Mouse (Mus musculus): ENCODE results near the gene Anks6. TPM values are rescaled to one million over a fixed set of nuclear protein-coding genes. Genes with fewer than 3 reads are reported as not detected.
"Not testable (repeated sequence)": the region's sequence is repeated elsewhere in the genome, so short reads cannot be mapped to it uniquely, and the experiment has no call there.

The Anks6 gene
- polyA plus RNA-seq, 1 experiment from 2014 or later, result 1.1 TPM

GRCm38 (mm10) chr4:47079997-47080646, 22.9 kb upstream of the Anks6 start:
- H3K9me3 ChIP-seq (ENCODE audit: control insufficient read depth, low read length), result no peaks in the 10 kb centered on the region
- no peak for ATAC-seq
- WGBS, result 87% methylated on average over 17 of the region's 17 CpGs

GRCm38 (mm10) chr4:47075054-47075453, 17.8 kb upstream of the Anks6 start:
- Histone ChIP-seq H3K36me3 (ENCODE audit: control insufficient read depth, insufficient read depth, low read length) (no peaks in the 10 kb centered on the region), H3K4me1 (ENCODE audit: control insufficient read depth, insufficient read depth, low read length) (0 out of 2 replicates have a peak, but pooled peaks cover 3% of the 10 kb centered on the region), H3K4me2 (ENCODE audit: low read depth, low read length) (no peak overlapping the region), H3K4me3 (ENCODE audit: low read length) (no peak overlapping the region), H3K9me3 (ENCODE audit: control insufficient read depth, low read length) (no peaks in the 10 kb centered on the region), H3K9ac (ENCODE audit: low read depth, low read length) (no peak overlapping the region), H3K27me3 (replicated peaks; ENCODE audit: control insufficient read depth, insufficient read depth, low read length) (no peaks in the 10 kb centered on the region), H3K27ac (ENCODE audit: low read length) (no peak overlapping the region)
- ATAC-seq, result peak; percentile 53
- 33% methylated on average over 2 of the region's 2 CpGs for WGBS

More at GRCm38 (mm10) chr4:47079997-47080646, 22.9 kb upstream of the Anks6 start:
- Histone ChIP-seq H3K9ac (ENCODE audit: low read depth, low read length) (no peak overlapping the region), H3K4me1 (ENCODE audit: control insufficient read depth, insufficient read depth, low read length) (0 out of 2 replicates have a peak, but pooled peaks cover 3% of the 10 kb centered on the region), H3K4me3 (ENCODE audit: low read length) (no peak overlapping the region), H3K27me3 (replicated peaks; ENCODE audit: control insufficient read depth, insufficient read depth, low read length) (no peaks in the 10 kb centered on the region), H3K36me3 (ENCODE audit: control insufficient read depth, insufficient read depth, low read length) (no peaks in the 10 kb centered on the region), H3K27ac (ENCODE audit: low read length) (no peak overlapping the region; the same call in 1 of the 2 replicates), H3K4me2 (ENCODE audit: low read depth, low read length) (no peak overlapping the region)

- H3K4me1 ChIP-seq (ENCODE audit: control insufficient read depth, insufficient read depth, low read length), result peaks cover 8% of the 10 kb centered on the region
- H3K36me3 ChIP-seq (ENCODE audit: control insufficient read depth, insufficient read depth, low read length), result no peaks in the 10 kb centered on the region
- H3K4me3 ChIP-seq (ENCODE audit: low read length), result no peak overlapping the region
- 0 out of 2 replicates have a peak, but pooled peaks have one; percentile 17 for ATAC-seq
- no peak overlapping the region for H3K9ac ChIP-seq (ENCODE audit: low read depth, low read length)
- H3K27me3 ChIP-seq (replicated peaks; ENCODE audit: control insufficient read depth, insufficient read depth, low read length), result no peaks in the 10 kb centered on the region
- no peaks in the 10 kb centered on the region for H3K9me3 ChIP-seq (ENCODE audit: control insufficient read depth, low read length)
- H3K27ac ChIP-seq (ENCODE audit: low read length), result no peak overlapping the region
- 15% methylated on average over 1 of the region's 1 CpGs for WGBS
- no peak overlapping the region for H3K4me2 ChIP-seq (ENCODE audit: low read depth, low read length)
These were observed 3.7 kb upstream of the Anks6 start for GRCm38 (mm10) chr4:47060900-47061299.

GRCm38 (mm10) chr4:47057510-47058325, 491 bp upstream of the Anks6 start:
- Histone ChIP-seq H3K4me2 (ENCODE audit: low read depth, low read length) (peak overlapping the region; percentile 85), H3K4me3 (ENCODE audit: low read length) (peak overlapping the region; percentile 75), H3K9ac (ENCODE audit: low read depth, low read length) (peak overlapping the region; percentile 80; the same call in 1 of the 2 replicates), H3K36me3 (ENCODE audit: control insufficient read depth, insufficient read depth, low read length) (no peaks in the 10 kb centered on the region), H3K27me3 (replicated peaks; ENCODE audit: control insufficient read depth, insufficient read depth, low read length) (0 out of 2 replicates have a peak, but pooled peaks cover 2% of the 10 kb centered on the region), H3K9me3 (ENCODE audit: control insufficient read depth, low read length) (peaks cover 2% of the 10 kb centered on the region; the same call in 1 of the 2 replicates), H3K27ac (ENCODE audit: low read length) (peak overlapping the region; percentile 57), H3K4me1 (ENCODE audit: control insufficient read depth, insufficient read depth, low read length) (peaks cover 8% of the 10 kb centered on the region)
- peak; percentile 69 for ATAC-seq
- 23% methylated on average over 25 of the region's 25 CpGs for WGBS

- 95% methylated on average over 6 of the region's 6 CpGs for WGBS
These were observed 1.6 kb downstream of the Anks6 start for GRCm38 (mm10) chr4:47055570-47056080.

GRCm38 (mm10) chr4:47055170-47055569, 2.1 kb downstream of the Anks6 start:
- H3K9me3 ChIP-seq (ENCODE audit: control insufficient read depth, low read length); H3K27me3 ChIP-seq (replicated peaks; ENCODE audit: control insufficient read depth, insufficient read depth, low read length); H3K9ac ChIP-seq (ENCODE audit: low read depth, low read length); H3K36me3 ChIP-seq (ENCODE audit: control insufficient read depth, insufficient read depth, low read length); H3K4me3 ChIP-seq (ENCODE audit: low read length); H3K27ac ChIP-seq (ENCODE audit: low read length); ATAC-seq; H3K4me2 ChIP-seq (ENCODE audit: low read depth, low read length): not testable (repeated sequence)
- WGBS, result 91% methylated on average over 9 of the region's 9 CpGs
- H3K4me1 ChIP-seq (ENCODE audit: control insufficient read depth, insufficient read depth, low read length), result peaks cover 24% of the 10 kb centered on the region

More at GRCm38 (mm10) chr4:47055570-47056080, 1.6 kb downstream of the Anks6 start:
- Histone ChIP-seq H3K27me3 (replicated peaks; ENCODE audit: control insufficient read depth, insufficient read depth, low read length) (0 out of 2 replicates have a peak, but pooled peaks cover 2% of the 10 kb centered on the region), H3K9ac (ENCODE audit: low read depth, low read length) (no peak overlapping the region), H3K4me3 (ENCODE audit: low read length) (no peak overlapping the region), H3K36me3 (ENCODE audit: control insufficient read depth, insufficient read depth, low read length) (no peaks in the 10 kb centered on the region), H3K4me2 (ENCODE audit: low read depth, low read length) (no peak overlapping the region), H3K9me3 (ENCODE audit: control insufficient read depth, low read length) (peaks cover 2% of the 10 kb centered on the region; the same call in 1 of the 2 replicates), H3K4me1 (ENCODE audit: control insufficient read depth, insufficient read depth, low read length) (peaks cover 20% of the 10 kb centered on the region), H3K27ac (ENCODE audit: low read length) (no peak overlapping the region)
- no peak for ATAC-seq

- 62% methylated on average over 9 of the region's 9 CpGs for WGBS
- Histone ChIP-seq H3K4me2 (ENCODE audit: low read depth, low read length) (no peak overlapping the region), H3K9ac (ENCODE audit: low read depth, low read length) (no peak overlapping the region), H3K27ac (ENCODE audit: low read length) (no peak overlapping the region), H3K4me1 (ENCODE audit: control insufficient read depth, insufficient read depth, low read length) (peaks cover 19% of the 10 kb centered on the region), H3K4me3 (ENCODE audit: low read length) (no peak overlapping the region), H3K27me3 (replicated peaks; ENCODE audit: control insufficient read depth, insufficient read depth, low read length) (0 out of 2 replicates have a peak, but pooled peaks cover 2% of the 10 kb centered on the region), H3K9me3 (ENCODE audit: control insufficient read depth, low read length) (peaks cover 2% of the 10 kb centered on the region; the same call in 1 of the 2 replicates), H3K36me3 (ENCODE audit: control insufficient read depth, insufficient read depth, low read length) (no peaks in the 10 kb centered on the region)
- no peak for ATAC-seq
These were observed 5.3 kb downstream of the Anks6 start for GRCm38 (mm10) chr4:47051905-47052304.

GRCm38 (mm10) chr4:47050642-47051381, 6.4 kb downstream of the Anks6 start:
- Histone ChIP-seq H3K4me2 (ENCODE audit: low read depth, low read length) (no peak overlapping the region), H3K4me3 (ENCODE audit: low read length) (no peak overlapping the region), H3K27ac (ENCODE audit: low read length) (no peak overlapping the region), H3K4me1 (ENCODE audit: control insufficient read depth, insufficient read depth, low read length) (peaks cover 17% of the 10 kb centered on the region), H3K27me3 (replicated peaks; ENCODE audit: control insufficient read depth, insufficient read depth, low read length) (0 out of 2 replicates have a peak, but pooled peaks cover 2% of the 10 kb centered on the region), H3K9ac (ENCODE audit: low read depth, low read length) (0 out of 2 replicates have a peak overlapping the region, but pooled peaks have one; percentile 7), H3K9me3 (ENCODE audit: control insufficient read depth, low read length) (peaks cover 2% of the 10 kb centered on the region; the same call in 1 of the 2 replicates), H3K36me3 (ENCODE audit: control insufficient read depth, insufficient read depth, low read length) (no peaks in the 10 kb centered on the region)
- WGBS, result 28% methylated on average over 10 of the region's 10 CpGs
- peak; percentile 74 for ATAC-seq

Data from intestine, embryonic 16.5 days (tissue).